Mouse (Mus musculus): ENCODE results near the gene Tsc2. TPM values are rescaled to one million over a fixed set of nuclear protein-coding genes. Genes with fewer than 3 reads are reported as not detected.

Tsc2 gene
- polyA plus RNA-seq, 1 experiment from 2014 or later = 45.4 TPM

Small RNA genes lying within 50 kb of the gene (microRNA-seq; reads per million reads assigned to microRNA genes)
- gene Gm24589 = not detected

Other genes with a start within 250 kb of the Tsc2 start
- 230 and 250 TPM in 2 replicates for gene Rnps1, start 218.1 kb downstream of the Tsc2 start, polyA plus RNA-seq (2015; fragmentation: Nextera tagmentation; extraction: Ambion mirVana)
- 137 and 157 TPM in 2 replicates for gene Eci1, start 206.0 kb downstream of the Tsc2 start, polyA plus RNA-seq (2015; fragmentation: Nextera tagmentation; extraction: Ambion mirVana)
- 2.7 and 4.6 TPM in 2 replicates for gene Dnase1l2, start 189.5 kb downstream of the Tsc2 start, polyA plus RNA-seq (2015; fragmentation: Nextera tagmentation; extraction: Ambion mirVana)
- gene E4f1, start 162.3 kb downstream of the Tsc2 start, polyA plus RNA-seq (2015; fragmentation: Nextera tagmentation; extraction: Ambion mirVana) = 30.8 and 33.7 TPM in 2 replicates
- 64.6 and 65.3 TPM in 2 replicates for gene Pgp, start 162.2 kb downstream of the Tsc2 start, polyA plus RNA-seq (2015; fragmentation: Nextera tagmentation; extraction: Ambion mirVana)
- 0.31 TPM in 1 of 2 replicates, not detected in the other for gene Bricd5, start 158.7 kb downstream of the Tsc2 start, polyA plus RNA-seq (2015; fragmentation: Nextera tagmentation; extraction: Ambion mirVana)
- 25.0 and 30.5 TPM in 2 replicates for gene Mlst8, start 153.6 kb downstream of the Tsc2 start, polyA plus RNA-seq (2015; fragmentation: Nextera tagmentation; extraction: Ambion mirVana)
- gene Caskin1, start 144.0 kb downstream of the Tsc2 start, polyA plus RNA-seq (2015; fragmentation: Nextera tagmentation; extraction: Ambion mirVana) = 2.6 and 3.0 TPM in 2 replicates
- 82.7 and 84.2 TPM in 2 replicates for gene Traf7, start 104.7 kb downstream of the Tsc2 start, polyA plus RNA-seq (2015; fragmentation: Nextera tagmentation; extraction: Ambion mirVana)
- 8.3 and 11.6 TPM in 2 replicates for gene Rab26, start 98.4 kb downstream of the Tsc2 start, polyA plus RNA-seq (2015; fragmentation: Nextera tagmentation; extraction: Ambion mirVana)
- 27.3 and 29.0 TPM in 2 replicates for gene Pkd1, start 82.8 kb downstream of the Tsc2 start, polyA plus RNA-seq (2015; fragmentation: Nextera tagmentation; extraction: Ambion mirVana)
- 18.7 and 20.3 TPM in 2 replicates for gene Nthl1, start 50 bp upstream of the Tsc2 start, polyA plus RNA-seq (2015; fragmentation: Nextera tagmentation; extraction: Ambion mirVana)
- gene Slc9a3r2, start 17.7 kb upstream of the Tsc2 start, polyA plus RNA-seq (2015; fragmentation: Nextera tagmentation; extraction: Ambion mirVana) = 51.0 and 53.7 TPM in 2 replicates
- 0.30 and 0.46 TPM in 2 replicates for gene Npw, start 25.8 kb upstream of the Tsc2 start, polyA plus RNA-seq (2015; fragmentation: Nextera tagmentation; extraction: Ambion mirVana)
- gene Zfp598, start 37.1 kb upstream of the Tsc2 start, polyA plus RNA-seq (2015; fragmentation: Nextera tagmentation; extraction: Ambion mirVana) = 19.3 and 22.1 TPM in 2 replicates
- 6.3 and 6.9 TPM in 2 replicates for gene Syngr3, start 57.3 kb upstream of the Tsc2 start, polyA plus RNA-seq (2015; fragmentation: Nextera tagmentation; extraction: Ambion mirVana)
- gene Gfer, start 63.5 kb upstream of the Tsc2 start, polyA plus RNA-seq (2015; fragmentation: Nextera tagmentation; extraction: Ambion mirVana) = 40.9 and 44.1 TPM in 2 replicates
- 3.2 and 3.5 TPM in 2 replicates for gene Noxo1, start 63.6 kb upstream of the Tsc2 start, polyA plus RNA-seq (2015; fragmentation: Nextera tagmentation; extraction: Ambion mirVana)
- 64.4 and 68.0 TPM in 2 replicates for gene Tbl3, start 75.0 kb upstream of the Tsc2 start, polyA plus RNA-seq (2015; fragmentation: Nextera tagmentation; extraction: Ambion mirVana)
- 0.19 TPM in 1 of 2 replicates, not detected in the other for gene Rnf151, start 85.4 kb upstream of the Tsc2 start, polyA plus RNA-seq (2015; fragmentation: Nextera tagmentation; extraction: Ambion mirVana)
- gene Rps2, start 85.5 kb upstream of the Tsc2 start, polyA plus RNA-seq (2015; fragmentation: Nextera tagmentation; extraction: Ambion mirVana) = 1,497 and 1,515 TPM in 2 replicates
- 238 and 259 TPM in 2 replicates for gene Ndufb10, start 91.8 kb upstream of the Tsc2 start, polyA plus RNA-seq (2015; fragmentation: Nextera tagmentation; extraction: Ambion mirVana)
- gene Rpl3l, start 95.2 kb upstream of the Tsc2 start, polyA plus RNA-seq (2015; fragmentation: Nextera tagmentation; extraction: Ambion mirVana) = 0.15 TPM in 1 of 2 replicates, not detected in the other
- 37.0 and 41.4 TPM in 2 replicates for gene Msrb1, start 104.0 kb upstream of the Tsc2 start, polyA plus RNA-seq (2015; fragmentation: Nextera tagmentation; extraction: Ambion mirVana)
- 1.1 and 1.5 TPM in 2 replicates for gene Hs3st6, start 120.4 kb upstream of the Tsc2 start, polyA plus RNA-seq (2015; fragmentation: Nextera tagmentation; extraction: Ambion mirVana)
- 0.08 TPM in 1 of 2 replicates, not detected in the other for gene Meiob, start 171.7 kb upstream of the Tsc2 start, polyA plus RNA-seq (2015; fragmentation: Nextera tagmentation; extraction: Ambion mirVana)
- 49.1 and 49.3 TPM in 2 replicates for gene Hagh, start 207.5 kb upstream of the Tsc2 start, polyA plus RNA-seq (2015; fragmentation: Nextera tagmentation; extraction: Ambion mirVana)
- 34.5 and 35.4 TPM in 2 replicates for gene Fahd1, start 217.7 kb upstream of the Tsc2 start, polyA plus RNA-seq (2015; fragmentation: Nextera tagmentation; extraction: Ambion mirVana)
- 3.9 and 4.0 TPM in 2 replicates for gene Igfals, start 233.4 kb upstream of the Tsc2 start, polyA plus RNA-seq (2015; fragmentation: Nextera tagmentation; extraction: Ambion mirVana)